Mouse (Mus musculus) brain, embryonic 14.5 days (tissue): ENCODE measurements around the gene Zfhx3.

ENCODE experiments used
- CTCF ChIP-seq: fragments of 200-500 bp; IDR thresholded peaks from 2 replicates; pipeline ENCODE4 v1.5.1; 2012; ENCODE audit warnings: inconsistent platforms, mild to moderate bottlenecking, moderate library complexity, borderline replicate concordance; ENCODE audit not compliant: insufficient read depth, insufficient read length; ENCODE audit errors: extremely low read depth
- POLR2A ChIP-seq: fragments of 200-500 bp; IDR thresholded peaks from 2 replicates; pipeline ENCODE4 v1.6.1; 2012; ENCODE audit warnings: mild to moderate bottlenecking, inconsistent platforms, borderline replicate concordance; ENCODE audit not compliant: poor library complexity, insufficient read depth, insufficient read length, severe bottlenecking; ENCODE audit errors: extremely low read depth

- TF ChIP-seq CTCF (no peak), POLR2A (no peak)
These were observed 241.5 kb downstream of the Zfhx3 start for GRCm38 (mm10) chr8:108183948-108184347.
